Mouse (Mus musculus) MN1 (cell line): Measurements from ENCODE around the gene Aplp2.

ENCODE experiments used
- DNase-seq: peaks from one replicate; pipeline ENCODE4 v3.0.0-alpha.2; 2016; ENCODE audit warnings: low spot score

Gene Aplp2

DNA sequence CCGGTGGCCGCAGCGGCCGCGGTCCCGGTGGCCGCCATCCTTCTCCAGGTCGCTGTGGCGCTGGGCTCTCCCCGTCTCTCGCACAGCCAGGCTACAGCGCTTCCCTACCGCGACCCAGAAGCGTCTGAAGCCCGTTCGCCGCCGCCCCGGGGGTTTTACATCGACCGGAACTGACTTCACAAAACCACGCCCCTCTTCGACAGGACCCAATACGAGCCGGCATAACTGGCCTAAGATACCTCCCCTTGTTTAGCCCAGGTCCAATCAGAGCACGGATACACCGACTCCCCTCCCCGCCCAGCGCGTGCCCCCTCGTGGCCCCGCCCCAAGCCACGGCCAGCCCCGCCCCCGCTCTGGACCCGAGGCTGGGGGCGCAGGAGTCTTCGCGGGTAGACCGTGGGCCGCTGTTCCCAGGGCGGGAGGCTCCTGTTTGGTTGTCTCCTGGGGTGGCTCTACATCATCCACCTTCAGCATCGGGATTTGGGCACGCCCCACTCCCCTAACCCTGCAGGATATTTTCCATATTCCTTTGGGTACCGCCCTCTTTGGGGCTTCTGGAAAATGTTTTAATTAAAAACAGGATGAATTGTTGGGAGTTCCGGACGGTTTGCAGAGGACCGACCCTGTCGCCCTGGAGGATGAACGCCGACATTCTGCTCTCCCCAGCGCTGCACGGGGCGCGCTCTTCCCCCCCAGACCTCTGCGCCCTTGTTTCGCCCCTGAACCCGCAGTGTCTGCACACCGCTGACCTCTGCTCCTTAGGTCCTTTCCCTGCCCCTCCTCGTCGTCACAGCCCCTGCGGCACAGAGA is at the start of gene Aplp2:
Gene Aplp2 (minus strand): TSS at position 126 of the 810 bp plus-strand sequence.
- peak; percentile 96 for DNase-seq

DNA sequence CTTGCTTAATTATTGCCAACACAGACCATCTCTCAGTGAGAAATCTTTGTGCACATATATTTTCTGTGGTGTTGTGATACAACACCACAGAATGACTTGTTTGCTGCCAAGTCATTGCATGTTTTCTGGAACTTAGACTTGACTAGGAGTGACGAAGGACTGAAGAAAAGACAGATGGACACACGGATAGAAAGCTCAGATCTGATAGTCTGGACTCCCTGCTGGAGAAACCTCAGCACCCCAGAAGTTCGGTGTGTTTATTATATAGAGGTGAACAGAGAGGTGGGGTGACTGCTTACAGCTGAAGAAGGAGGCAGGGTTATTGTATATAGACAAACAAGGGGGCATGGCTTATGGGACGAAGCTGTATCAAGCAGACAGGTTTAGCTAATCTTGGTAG is 48.6 kb upstream of the Aplp2 start:
- no peak for DNase-seq

DNA sequence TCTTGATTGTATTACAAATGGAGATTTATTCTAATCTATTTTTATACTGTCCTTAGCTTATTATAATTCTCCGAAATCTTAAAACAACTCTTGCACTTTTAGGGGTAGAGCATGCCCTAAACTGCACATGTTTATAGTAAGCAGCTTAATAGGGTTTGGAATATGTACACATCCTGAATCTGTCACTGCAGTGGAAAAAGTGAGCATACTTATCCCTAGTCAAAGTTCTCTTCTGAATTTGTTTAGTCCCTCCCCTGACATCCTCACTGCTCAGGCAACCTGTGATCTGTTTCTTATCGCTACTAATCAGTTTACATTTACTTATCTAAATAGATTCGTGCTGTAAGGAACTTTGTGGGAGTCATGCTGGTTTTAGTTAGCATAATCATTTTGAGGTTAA is 46.6 kb upstream of the Aplp2 start:
- no peak for DNase-seq

DNA sequence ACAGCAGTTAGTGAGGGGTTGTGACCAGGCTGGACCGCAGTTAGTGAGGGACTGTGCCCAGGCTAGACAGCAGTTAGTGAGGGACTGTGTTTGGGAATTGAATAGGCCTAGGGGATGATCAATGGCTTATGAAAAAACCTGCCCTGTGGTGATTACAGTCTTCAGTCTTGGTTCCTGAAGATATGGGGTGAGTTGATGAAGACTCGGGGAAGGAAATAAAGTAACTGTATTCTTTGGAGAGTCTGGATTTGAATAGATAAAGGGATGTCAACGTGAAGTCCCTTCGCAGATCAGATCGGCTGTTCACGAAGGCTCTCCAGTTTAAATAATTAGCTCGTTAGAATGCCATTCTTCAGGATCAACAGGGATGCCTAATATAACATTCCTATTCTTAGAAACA is 44.3 kb upstream of the Aplp2 start:
- DNase-seq = no peak

DNA sequence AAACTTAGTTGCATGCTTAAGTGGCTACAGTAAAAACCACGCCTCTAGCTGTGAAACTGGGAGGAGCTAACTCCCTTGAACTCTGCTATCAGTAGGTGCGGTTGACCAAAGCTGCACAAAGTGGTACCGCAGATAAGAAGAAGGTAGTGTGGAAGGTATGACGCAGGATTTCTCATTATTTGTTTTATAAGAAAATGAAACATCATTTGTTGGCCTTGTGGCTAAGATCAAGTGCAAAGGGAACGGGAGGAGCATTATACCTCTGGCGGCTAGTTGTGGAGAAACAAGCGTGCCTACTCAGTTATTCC is 43.0 kb upstream of the Aplp2 start:
- DNase-seq = no peak

DNA sequence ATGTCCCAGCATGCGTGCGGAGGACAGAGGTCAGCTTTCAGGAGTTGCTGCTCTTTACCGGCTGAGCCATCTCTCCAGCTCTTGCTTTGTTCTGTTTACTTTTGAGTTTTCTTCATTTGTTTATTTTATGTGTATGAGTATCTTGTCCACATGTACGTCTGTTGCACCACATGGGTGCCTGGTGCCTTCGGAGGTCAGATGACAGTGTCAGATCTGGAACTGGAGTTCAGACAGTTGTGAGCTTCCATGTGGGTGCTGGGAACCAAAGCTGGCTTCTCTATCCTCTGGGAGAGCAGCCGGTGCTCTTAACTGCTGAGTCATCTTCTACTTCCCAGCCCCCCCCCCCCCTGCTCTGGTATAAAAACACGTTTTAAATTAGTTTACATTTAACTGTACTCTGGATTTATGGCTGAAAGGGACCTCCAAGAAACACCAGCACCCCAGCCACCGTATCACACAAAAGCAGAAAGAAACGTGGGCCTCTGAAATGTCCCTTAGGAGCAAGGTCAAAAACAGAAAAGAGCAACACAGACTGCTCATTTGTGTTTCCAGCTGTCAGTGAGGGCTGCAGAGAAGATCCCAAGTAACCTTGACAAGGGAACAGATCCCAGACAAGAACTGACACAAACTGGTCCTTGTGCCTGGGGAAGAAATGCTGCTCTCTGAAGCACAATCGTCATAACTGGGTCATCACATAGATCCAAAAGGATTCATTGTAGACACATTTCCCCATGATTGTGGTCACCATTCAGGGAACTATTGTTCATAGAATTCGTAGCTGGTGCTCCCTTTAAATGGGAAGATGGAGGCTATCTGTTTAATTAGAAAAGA is 42.5 kb upstream of the Aplp2 start:
- DNase-seq = no peak

DNA sequence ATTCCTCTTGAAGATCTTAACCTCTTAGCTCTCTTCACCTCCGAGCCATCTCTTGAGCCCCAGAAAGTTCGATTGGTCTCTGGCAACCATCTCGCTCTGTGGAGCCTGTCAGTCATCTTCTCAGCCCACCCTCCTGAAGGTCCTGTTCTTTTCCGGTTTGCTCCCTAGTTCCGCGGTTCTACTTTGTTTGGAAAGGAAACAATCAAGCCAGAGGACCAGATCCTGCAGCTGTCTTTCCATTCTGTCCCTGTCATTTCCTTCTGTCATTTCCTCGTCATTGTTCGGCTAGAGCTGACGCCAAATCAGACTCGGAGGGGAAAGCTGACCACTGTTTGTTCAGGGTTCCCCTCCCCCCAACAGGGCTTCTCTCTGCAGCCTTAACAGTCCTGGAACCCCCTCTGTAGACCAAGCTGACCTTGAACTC is 41.7 kb upstream of the Aplp2 start:
- no peak for DNase-seq

DNA sequence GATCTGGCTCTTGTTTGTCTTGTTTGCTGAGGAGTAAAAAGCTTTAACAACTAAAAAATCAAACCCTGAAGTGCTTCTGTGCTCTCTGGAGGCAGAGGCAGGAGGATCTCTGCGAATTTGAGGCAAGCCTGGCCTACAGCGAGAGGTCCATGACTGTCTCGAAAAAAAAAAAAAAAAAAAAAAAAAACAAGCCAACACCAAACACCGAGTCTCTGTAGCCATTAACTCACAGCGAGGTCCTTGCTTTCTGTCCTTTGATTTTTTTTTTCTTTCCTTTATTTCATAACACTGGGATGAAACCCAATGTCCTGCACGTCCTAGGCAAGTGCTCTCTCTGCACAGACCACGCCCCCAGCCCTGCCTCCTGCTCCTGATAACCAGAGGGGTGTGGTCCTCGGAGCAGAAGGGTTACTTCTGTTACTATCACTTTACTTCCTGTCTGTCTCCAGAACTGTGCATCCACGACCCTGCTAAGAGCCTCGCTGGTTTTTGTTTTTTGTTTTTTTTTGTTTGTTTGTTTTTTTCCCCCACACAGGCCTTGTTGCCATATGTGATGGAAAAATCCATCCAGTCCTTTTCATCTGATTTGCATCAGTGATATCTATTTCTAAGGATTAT is 40.7 kb upstream of the Aplp2 start:
- no peak for DNase-seq

DNA sequence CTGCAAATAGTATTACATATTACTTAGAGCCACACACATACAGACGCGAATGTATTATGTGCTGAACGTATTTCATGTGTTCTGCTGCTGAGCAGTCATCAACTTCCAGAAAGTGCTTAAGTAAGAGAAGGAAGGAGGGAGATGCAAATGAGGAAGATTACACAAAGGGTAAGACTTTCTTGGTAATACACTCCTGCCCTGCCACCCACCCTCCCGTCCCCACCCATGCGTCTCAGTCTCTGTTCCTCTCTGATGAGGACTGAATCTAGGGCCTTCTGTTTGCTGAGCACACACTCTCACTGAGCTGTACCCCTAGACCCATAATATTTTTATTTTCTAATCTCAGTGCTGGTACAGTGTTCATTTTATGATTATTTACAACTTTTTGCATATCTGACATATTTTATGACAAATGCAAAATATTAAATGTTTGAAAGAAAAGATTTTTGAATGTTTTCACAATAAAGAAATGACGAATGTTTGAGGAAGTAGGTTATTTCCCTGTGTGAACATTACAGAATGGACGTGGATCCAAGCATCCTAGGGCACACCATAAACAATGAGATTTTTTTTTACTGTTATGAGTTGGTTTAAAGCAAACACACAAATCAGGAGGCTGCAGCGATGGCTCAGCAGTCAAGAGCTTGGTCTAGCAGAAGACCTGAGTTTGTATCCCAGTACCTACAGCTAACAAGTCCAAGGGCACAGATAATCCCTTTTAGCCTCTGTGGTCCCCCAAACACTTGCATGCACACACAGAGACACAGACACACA is 36.0 kb upstream of the Aplp2 start:
- DNase-seq = no peak

DNA sequence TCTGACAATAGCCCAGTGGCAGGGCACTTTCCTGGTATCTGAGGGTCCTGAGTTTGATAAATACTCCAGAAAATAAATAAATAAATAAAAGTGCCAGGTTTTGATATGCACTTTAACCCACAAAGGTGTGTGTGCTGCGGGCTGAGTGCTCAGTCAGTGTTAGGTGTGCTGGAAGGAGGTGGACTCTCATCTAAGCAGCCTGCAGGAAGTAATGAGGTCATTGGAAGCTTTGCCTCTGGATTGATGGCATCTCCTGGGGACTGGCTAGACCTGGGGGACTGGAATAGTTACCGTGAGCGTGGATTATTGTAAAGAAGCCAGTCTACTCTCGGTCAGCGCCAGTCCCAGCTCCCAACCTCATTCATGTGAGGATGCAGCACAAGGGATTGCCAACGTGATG is 34.8 kb upstream of the Aplp2 start:
- no peak for DNase-seq

DNA sequence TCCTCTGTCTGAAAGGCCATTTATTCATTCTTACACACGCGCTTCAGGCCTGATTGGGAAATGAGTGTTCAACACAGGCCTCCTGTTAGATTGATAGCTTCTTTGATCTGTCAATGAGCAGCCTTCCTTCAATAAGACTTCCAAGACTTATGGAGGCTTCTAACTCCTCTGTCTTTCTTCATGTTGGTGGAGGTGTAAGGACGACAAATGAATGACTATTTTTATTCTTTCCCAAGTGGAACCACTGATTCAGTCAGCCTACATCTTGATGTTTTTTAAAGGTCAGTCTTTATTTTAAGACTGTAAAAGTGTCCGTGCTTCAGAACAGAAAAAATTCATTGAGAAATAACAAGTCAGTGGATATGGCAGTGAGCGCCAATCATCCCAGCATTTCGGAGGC is 33.4 kb upstream of the Aplp2 start:
- no peak for DNase-seq

DNA sequence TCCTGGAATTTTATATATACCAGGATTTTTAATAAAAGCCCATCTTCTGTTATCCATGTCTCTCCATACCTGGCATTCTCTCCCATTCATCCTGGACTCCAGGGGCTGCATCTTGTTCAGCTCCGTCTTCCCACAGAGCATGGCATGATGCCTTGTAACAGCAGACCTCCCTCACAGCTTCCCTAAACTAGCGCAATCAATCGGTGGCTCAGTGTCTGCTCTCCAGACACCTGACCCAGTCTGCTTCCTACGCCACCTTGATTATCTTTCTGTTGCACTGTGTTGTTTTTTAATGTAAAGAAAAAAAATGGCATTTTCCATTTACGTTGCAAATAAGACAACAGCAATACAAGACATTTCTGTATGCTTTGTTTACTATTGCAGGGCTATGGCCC is 32.3 kb upstream of the Aplp2 start:
- no peak for DNase-seq

DNA sequence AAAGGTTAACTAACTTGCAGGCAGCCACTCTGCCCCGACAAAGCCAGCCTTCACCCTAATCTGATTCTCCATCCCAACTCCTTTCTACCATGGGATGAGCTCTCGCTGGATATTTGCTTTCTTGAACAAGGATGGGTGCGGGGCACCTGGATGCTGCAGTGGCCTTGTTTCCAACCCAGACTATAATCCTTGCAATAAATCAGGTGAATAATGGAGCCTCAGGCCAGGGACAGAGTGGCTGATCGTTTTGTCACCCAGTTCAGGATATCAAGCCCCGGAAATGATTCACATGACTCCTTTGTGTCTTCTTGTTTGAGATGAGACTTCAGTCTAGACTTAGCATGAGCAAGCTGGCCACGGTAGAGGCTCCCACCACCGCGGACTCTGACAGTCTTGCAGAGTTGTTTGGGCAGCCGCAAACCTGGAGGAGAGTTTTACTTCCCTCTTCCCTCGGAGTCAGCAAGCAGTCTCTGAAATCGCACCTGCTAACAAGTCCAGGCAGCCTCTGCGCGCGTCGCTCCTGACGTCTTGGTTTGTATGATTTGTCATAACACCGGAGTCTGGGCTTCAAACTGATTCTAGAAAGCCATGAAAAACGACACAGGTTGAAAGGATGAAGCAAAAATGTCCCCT is 31.8 kb upstream of the Aplp2 start:
- no peak for DNase-seq

DNA sequence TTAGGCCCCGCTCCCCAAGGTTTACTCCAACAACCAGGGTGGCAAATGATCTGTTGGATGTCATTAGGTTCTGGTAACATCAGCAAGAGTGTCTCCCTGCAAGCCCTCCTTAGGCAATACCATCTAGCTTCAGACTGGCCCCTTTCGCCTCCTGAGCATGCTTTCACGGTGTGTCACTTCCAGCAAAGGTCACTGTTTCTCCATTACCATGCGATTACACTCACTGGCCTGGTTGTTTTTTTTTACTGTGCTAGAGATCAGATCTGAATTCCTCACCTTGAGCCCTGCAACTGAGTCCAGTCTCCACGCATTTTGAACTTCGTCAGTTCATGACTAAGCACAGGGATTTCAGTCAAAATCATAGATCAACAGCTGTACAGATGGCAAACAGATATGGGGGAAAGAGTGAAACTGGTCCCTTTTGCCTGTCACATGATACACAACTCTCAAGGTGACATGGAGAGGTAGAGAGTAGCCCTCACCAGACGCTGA is 29.6 kb upstream of the Aplp2 start:
- DNase-seq = no peak

DNA sequence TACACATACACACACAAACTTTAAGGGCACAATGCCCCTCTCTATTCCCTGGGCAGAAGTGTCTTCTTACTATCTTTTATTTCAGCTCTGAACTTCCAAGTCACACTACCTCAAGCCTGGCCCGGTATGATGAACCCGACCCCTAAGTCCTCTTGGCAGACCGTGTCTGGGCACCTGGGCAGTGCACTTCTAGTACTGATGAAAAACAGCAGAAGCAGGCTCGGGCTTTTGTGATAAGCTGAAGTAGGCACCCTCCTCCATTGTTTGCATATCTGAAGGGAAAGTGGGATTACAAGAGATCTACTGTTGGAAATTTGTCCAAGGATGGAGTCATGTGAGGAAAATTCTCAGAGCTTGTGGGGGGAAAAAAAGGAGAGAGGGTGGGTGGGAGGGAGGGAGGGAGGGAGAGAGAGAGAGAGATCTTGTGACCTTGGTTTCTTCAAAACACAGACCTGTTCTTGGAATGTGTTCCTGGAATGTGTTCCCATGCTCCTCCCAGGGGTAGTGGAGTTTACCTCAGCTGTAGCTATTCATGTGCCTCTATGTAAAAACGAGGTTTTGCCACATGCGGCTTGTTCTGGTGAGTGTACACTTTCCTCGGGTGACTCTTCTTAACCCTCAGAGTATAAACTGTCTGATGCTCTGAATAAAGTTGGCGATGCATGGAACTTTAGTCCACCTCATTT is 29.1 kb upstream of the Aplp2 start:
- DNase-seq = no peak

DNA sequence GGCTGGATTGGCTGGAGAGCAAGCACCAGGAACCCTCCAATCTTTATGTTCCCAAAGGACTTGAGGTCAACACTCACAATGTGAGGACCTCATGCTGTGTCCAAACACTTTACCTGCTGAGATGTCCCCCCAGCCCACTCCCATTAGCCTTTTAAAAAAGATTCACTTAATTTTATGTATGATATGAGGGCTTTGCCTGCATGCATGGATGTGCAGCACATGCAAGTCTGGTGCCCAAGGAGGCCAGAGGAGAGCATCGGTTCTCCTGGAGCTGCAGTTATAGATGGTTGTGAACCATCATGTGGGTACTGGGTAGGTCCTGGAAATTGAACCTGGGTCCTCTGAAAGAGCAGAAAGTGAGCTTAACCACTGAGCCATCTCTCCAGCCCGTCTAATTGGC is 27.9 kb upstream of the Aplp2 start:
- no peak for DNase-seq

DNA sequence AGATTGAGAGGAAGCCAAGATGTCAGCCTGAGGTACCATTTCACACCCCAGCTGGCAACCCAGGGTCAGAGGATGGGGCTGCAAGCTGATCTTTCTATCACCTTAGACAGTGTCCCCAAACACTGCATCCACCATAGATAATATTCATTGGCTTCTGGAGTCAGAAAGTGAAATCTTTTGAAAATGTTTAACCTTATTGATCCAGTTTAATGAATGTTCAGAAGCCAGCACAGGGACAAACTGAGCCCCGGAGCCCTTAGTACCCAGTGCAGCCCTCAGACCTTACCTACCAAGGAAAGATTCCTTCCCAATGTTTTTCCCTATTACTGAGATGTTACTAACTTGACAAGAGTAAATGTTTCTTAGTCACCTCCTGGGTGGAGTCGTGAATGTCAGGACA is 26.9 kb upstream of the Aplp2 start:
- DNase-seq = no peak

DNA sequence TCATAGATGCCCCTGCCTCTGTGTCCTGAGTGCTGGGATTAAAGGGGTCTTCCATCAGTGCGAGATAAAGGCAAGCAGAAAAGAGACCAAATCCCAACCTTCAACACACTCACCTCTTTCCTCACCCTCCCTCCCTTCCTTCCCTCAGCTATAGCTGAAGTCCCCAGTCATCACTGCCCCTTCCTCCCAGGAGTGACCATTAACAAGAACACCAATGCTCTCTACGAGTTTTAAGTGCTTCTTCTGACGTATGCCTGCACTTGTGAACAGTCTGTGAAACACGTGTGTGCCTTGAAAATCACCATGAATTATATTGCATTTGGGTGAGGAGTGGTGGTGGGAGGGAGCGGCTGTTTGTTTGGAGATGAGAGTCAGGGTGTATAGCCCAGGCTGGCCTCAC is 24.5 kb upstream of the Aplp2 start:
- no peak for DNase-seq

DNA sequence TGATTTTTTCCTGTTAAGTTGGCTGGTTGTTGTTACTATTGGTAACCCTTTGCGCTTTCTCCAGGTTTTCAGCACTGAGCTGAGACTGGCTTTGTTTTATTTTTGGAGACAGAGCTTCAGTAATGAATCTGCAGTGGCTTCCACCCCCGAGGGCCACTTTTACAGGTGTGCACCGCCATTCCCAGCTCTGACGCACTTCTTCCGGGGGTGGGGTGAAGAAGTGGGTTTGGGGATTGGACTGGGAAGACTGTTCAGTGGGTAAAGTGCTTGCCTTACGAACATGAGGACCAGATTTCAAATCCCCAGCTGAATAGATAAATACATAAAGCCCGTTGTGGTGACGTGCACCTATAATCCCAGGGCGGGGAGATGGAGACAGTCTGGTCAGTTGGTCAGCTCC is 23.9 kb upstream of the Aplp2 start:
- no peak for DNase-seq

DNA sequence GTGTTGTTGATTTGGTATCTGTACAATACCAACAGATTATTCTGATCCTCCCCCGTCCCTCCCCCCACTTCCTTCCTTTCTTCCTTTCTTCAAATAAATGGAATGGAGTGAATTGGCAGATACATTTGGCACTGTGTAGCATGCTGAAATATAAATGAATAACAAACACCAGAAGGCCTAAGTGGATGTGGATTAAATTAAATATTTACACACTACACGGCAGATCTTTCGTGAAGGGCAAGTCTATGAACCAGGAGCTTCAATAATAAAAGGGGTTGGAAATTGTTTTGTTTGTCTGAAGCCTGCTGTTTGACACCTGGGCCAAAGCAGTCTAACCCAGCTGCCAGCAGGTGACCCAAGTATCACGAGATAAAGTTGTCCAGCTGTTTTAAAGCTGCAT is 23.4 kb upstream of the Aplp2 start:
- DNase-seq = no peak

DNA sequence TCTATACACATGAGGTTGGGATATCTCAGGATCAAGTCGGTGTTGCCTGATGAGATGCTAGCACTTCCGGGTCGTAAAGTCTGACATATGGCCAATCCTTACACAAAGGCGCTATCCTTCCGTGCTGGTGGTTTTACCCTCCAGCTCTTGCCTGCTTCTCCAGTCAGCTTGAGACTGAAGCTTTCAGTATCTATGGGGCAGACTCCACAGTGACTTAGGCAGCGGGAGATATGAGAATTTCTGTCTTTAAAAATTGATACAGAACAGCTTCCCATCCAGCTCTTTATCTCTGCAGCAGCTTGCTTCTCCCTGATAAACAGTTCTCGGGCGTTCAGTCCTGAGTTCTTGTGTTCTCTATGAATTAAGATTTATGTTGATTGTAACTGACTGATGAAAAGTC is 14.9 kb upstream of the Aplp2 start:
- no peak for DNase-seq
